Mouse (Mus musculus) kidney, adult 2 months (tissue): ENCODE data around the gene D930007J09Rik.

Source experiments
- CTCF ChIP-seq: fragments of 200-500 bp; conservative IDR thresholded peaks from 2 replicates; pipeline ENCODE4 v1.5.1; 2011; ENCODE audit warnings: low read depth, mild to moderate bottlenecking, control low read depth, low read length, moderate library complexity, mixed read lengths; ENCODE audit not compliant: insufficient read depth, insufficient read length
- POLR2A ChIP-seq: fragments of 200-500 bp; IDR thresholded peaks from one replicate; pipeline ENCODE4 v1.6.1; 2011; ENCODE audit warnings: low read depth, low read length, control low read depth

GRCm38 (mm10) chr13:32833237-32833636, 30.6 kb upstream of the D930007J09Rik start:
- no peak for TF ChIP-seq CTCF
- TF ChIP-seq POLR2A, result no peak
